Mouse (Mus musculus) brown adipose tissue, adult 24 weeks (tissue): ENCODE measurements around the gene Cd247. TPM values are rescaled to one million over a fixed set of nuclear protein-coding genes. Genes with fewer than 3 reads are reported as not detected.

Experiments used
- H3K27ac ChIP-seq: fragments of 200-500 bp; replicated peaks from 2 replicates; pipeline ENCODE4 v1.5.1; 2012; ENCODE audit warnings: low read depth, mild to moderate bottlenecking, low read length
- H3K4me1 ChIP-seq: fragments of 200-500 bp; 2 replicates; pipeline ENCODE4 v1.6.1; 2012; ENCODE audit warnings: low read length, mixed read lengths; ENCODE audit not compliant: control insufficient read depth, insufficient read depth, insufficient read length
- H3K4me3 ChIP-seq: fragments of 200-500 bp; 2 replicates; pipeline ENCODE4 v1.5.1; 2012; ENCODE audit warnings: low read depth, mild to moderate bottlenecking, low read length, moderate library complexity; ENCODE audit not compliant: insufficient read depth
- polyA plus RNA-seq: library from polyadenylated mRNA; stranded (reverse); fragments of >200 nt; gene quantifications from 2 replicates; pipeline ENCODE4 v1.2.4, GENCODE M21; 2012; ENCODE audit not compliant: missing spikeins, insufficient read depth, insufficient read length

The Cd247 gene
- polyA plus RNA-seq, 1 experiment, result 3.3 TPM

- H3K4me3 ChIP-seq, result no peak overlapping the region
- peak overlapping the region; percentile 56 for H3K27ac ChIP-seq
Observed at GRCm38 (mm10) chr1:165765651-165766294, 22.7 kb upstream of the Cd247 start.

GRCm38 (mm10) chr1:165766295-165766890 is 22.1 kb upstream of the Cd247 start:
- Histone ChIP-seq H3K27ac (peak overlapping the region; percentile 56), H3K4me3 (no peak overlapping the region), H3K4me1 (peaks cover 10% of the 10 kb centered on the region)

More at GRCm38 (mm10) chr1:165765651-165766294, 22.7 kb upstream of the Cd247 start:
- peaks cover 10% of the 10 kb centered on the region for H3K4me1 ChIP-seq

GRCm38 (mm10) chr1:165768894-165769512 is 19.5 kb upstream of the Cd247 start:
- Histone ChIP-seq H3K4me1 (peaks cover 10% of the 10 kb centered on the region), H3K4me3 (no peak overlapping the region), H3K27ac (no peak overlapping the region)

GRCm38 (mm10) chr1:165770181-165770759 is 18.2 kb upstream of the Cd247 start:
- Histone ChIP-seq H3K4me3 (no peak overlapping the region), H3K4me1 (peaks cover under 1% of the 10 kb centered on the region), H3K27ac (no peak overlapping the region)

- no peak overlapping the region for H3K27ac ChIP-seq
Observed at GRCm38 (mm10) chr1:165771491-165771897, 17.0 kb upstream of the Cd247 start.

GRCm38 (mm10) chr1:165771998-165772397 is 16.5 kb upstream of the Cd247 start:
- H3K4me3 ChIP-seq, result no peak overlapping the region
- H3K4me1 ChIP-seq, result no peaks in the 10 kb centered on the region; the same call in none of the 2 replicates
- H3K27ac ChIP-seq, result no peak overlapping the region

More at GRCm38 (mm10) chr1:165771491-165771897, 17.0 kb upstream of the Cd247 start:
- H3K4me1 ChIP-seq, result no peaks in the 10 kb centered on the region; the same call in none of the 2 replicates
- H3K4me3 ChIP-seq, result no peak overlapping the region

GRCm38 (mm10) chr1:165775518-165776294 is 12.8 kb upstream of the Cd247 start:
- Histone ChIP-seq H3K4me1 (no peaks in the 10 kb centered on the region), H3K4me3 (peak overlapping the region; percentile 26; the same call in 1 of the 2 replicates), H3K27ac (no peak overlapping the region)

GRCm38 (mm10) chr1:165779954-165780585 is 8.4 kb upstream of the Cd247 start:
- Histone ChIP-seq H3K27ac (peak overlapping the region; percentile 56), H3K4me3 (peak overlapping the region; percentile 68), H3K4me1 (peaks cover 5% of the 10 kb centered on the region)

- Histone ChIP-seq H3K4me1 (peaks cover 5% of the 10 kb centered on the region), H3K4me3 (peak overlapping the region; percentile 68), H3K27ac (peak overlapping the region; percentile 95)
Observed at GRCm38 (mm10) chr1:165780586-165781111, 7.8 kb upstream of the Cd247 start.

- peak overlapping the region; percentile 68 for H3K4me3 ChIP-seq
- H3K4me1 ChIP-seq, result peaks cover 5% of the 10 kb centered on the region
- peak overlapping the region; percentile 95 for H3K27ac ChIP-seq
Observed at GRCm38 (mm10) chr1:165781426-165781825, 7.1 kb upstream of the Cd247 start.

- H3K27ac ChIP-seq, result peak overlapping the region; percentile 95
- peak overlapping the region; percentile 68 for H3K4me3 ChIP-seq
- peaks cover 5% of the 10 kb centered on the region for H3K4me1 ChIP-seq
Observed at GRCm38 (mm10) chr1:165781911-165782310, 6.6 kb upstream of the Cd247 start.

GRCm38 (mm10) chr1:165786296-165786695 is 2.2 kb upstream of the Cd247 start:
- Histone ChIP-seq H3K4me3 (no peak overlapping the region), H3K27ac (no peak overlapping the region), H3K4me1 (peaks cover 5% of the 10 kb centered on the region)

- H3K4me3 ChIP-seq, result no peak overlapping the region
- no peaks in the 10 kb centered on the region; the same call in 1 of the 2 replicates for H3K4me1 ChIP-seq
- no peak overlapping the region for H3K27ac ChIP-seq
Observed at GRCm38 (mm10) chr1:165789066-165789660, 682 bp downstream of the Cd247 start.

GRCm38 (mm10) chr1:165789963-165790362 is 1.5 kb downstream of the Cd247 start:
- H3K4me3 ChIP-seq, result no peak overlapping the region
- H3K27ac ChIP-seq, result no peak overlapping the region
- no peaks in the 10 kb centered on the region; the same call in 1 of the 2 replicates for H3K4me1 ChIP-seq
